10 mouse cellular contexts compared by ENCODE assay signal in the genomic region with DNA sequence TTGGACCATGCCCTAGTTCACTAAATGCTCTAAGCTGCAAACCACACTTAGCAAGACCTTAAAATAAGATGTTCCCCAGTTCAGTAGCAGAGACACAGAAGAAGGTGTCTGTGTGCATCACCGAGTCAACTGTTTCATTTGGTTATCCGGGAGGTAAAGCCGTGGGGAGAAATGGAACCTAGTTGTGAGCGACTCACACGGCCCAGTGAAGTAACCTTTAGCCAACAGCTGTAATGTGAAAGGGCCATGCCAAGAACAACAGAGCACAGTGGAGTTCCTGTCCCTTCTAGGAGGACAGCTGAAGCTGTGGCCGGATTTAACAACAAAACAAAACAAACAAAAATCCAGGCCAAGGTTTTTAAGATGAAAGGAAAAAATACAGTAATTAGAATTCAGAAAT. TPM values are rescaled to one million over a fixed set of nuclear protein-coding genes. Genes with fewer than 3 reads are reported as not detected.
DNase-seq lines count a peak whose midpoint lies in the region; ATAC-seq and TF ChIP-seq lines count a peak whose summit lies in the region.
"Had no signal": no experiment of that assay in that cellular context is flagged by ENCODE, and none has a peak within 500 bp of the region (broad histone marks: within the 10 kb centered on the region; RNA-seq: fewer than 3 reads in every experiment).

No protein-coding gene starts in this region.

- no peak overlapping the region for H3K27ac ChIP-seq in intestine, postnatal 0 days (ENCODE audit: low read depth, low read length)
- no peak overlapping the region for H3K27ac ChIP-seq in intestine, embryonic 16.5 days (ENCODE audit: low read length)
- peak overlapping the region; percentile 50 for H3K27ac ChIP-seq in forebrain, embryonic 15.5 days (replicated peaks)
- 0 out of 2 replicates have a peak overlapping the region, but pooled peaks have one; percentile 8 for H3K27ac ChIP-seq in kidney, embryonic 16.5 days (ENCODE audit: low read length)
- H3K27ac ChIP-seq in midbrain, embryonic 16.5 days (ENCODE audit: low read length), result peak overlapping the region; percentile 50; the same call in 1 of the 2 replicates
- H3K27ac ChIP-seq: neural tube, embryonic 12.5 days had no signal

- H3K4me2 ChIP-seq in intestine, postnatal 0 days (replicated peaks; ENCODE audit: low read depth), result peak overlapping the region; percentile 13; the same call in 1 of the 2 replicates
- no peak overlapping the region for H3K4me2 ChIP-seq in intestine, embryonic 16.5 days (ENCODE audit: low read depth, low read length)
- peak overlapping the region; percentile 44 for H3K4me2 ChIP-seq in forebrain, embryonic 15.5 days (replicated peaks)
- peak overlapping the region; percentile 5; the same call in 1 of the 2 replicates for H3K4me2 ChIP-seq in kidney, embryonic 16.5 days (replicated peaks; ENCODE audit: low read depth, low read length)
- H3K4me2 ChIP-seq in midbrain, embryonic 16.5 days (ENCODE audit: low read length), result peak overlapping the region; percentile 34
- H3K4me2 ChIP-seq: neural tube, embryonic 12.5 days had no signal

- ATAC-seq in intestine, postnatal 0 days, result no peak
- no peak for ATAC-seq in intestine, embryonic 16.5 days
- no peak for ATAC-seq in forebrain, embryonic 15.5 days (replicated peaks)
- ATAC-seq in kidney, embryonic 16.5 days (ENCODE audit: low FRiP score, low TSS enrichment), result peak; percentile 66; the same call in 1 of the 2 replicates
- no peak for ATAC-seq in midbrain, embryonic 16.5 days

- no peak for DNase-seq in right cerebral cortex, postnatal 10 days (ENCODE audit: low spot score in 2 of 2)
- DNase-seq in layer of hippocampus, adult 9-11 months, result no peak
- no peak for DNase-seq in urinary bladder, adult 18-20 months (ENCODE audit: low spot score in 2 of 2)

- H3K9ac ChIP-seq in intestine, postnatal 0 days (ENCODE audit: low read depth, low read length), result no peak overlapping the region
- no peak overlapping the region for H3K9ac ChIP-seq in intestine, embryonic 16.5 days (ENCODE audit: low read depth, low read length)
- peak overlapping the region; percentile 26; the same call in 1 of the 2 replicates for H3K9ac ChIP-seq in forebrain, embryonic 15.5 days (replicated peaks)
- no peak overlapping the region for H3K9ac ChIP-seq in kidney, embryonic 16.5 days (replicated peaks; ENCODE audit: low read length)
- no peak overlapping the region for H3K9ac ChIP-seq in midbrain, embryonic 16.5 days (ENCODE audit: low read depth, low read length)
- H3K9ac ChIP-seq: neural tube, embryonic 12.5 days had no signal

- no peaks in the 10 kb centered on the region for H3K36me3 ChIP-seq in intestine, postnatal 0 days (ENCODE audit: control insufficient read depth, insufficient read depth)
- H3K36me3 ChIP-seq in intestine, embryonic 16.5 days (ENCODE audit: control insufficient read depth, insufficient read depth, low read length), result no peaks in the 10 kb centered on the region
- no peaks in the 10 kb centered on the region for H3K36me3 ChIP-seq in forebrain, embryonic 15.5 days
- no peaks in the 10 kb centered on the region for H3K36me3 ChIP-seq in kidney, embryonic 16.5 days (ENCODE audit: insufficient read depth, low read length)
- no peaks in the 10 kb centered on the region for H3K36me3 ChIP-seq in midbrain, embryonic 16.5 days (ENCODE audit: control insufficient read depth, insufficient read depth, low read length)
- H3K36me3 ChIP-seq: G1E; neural tube, embryonic 12.5 days had no signal

- TF ChIP-seq CTCF in intestine, postnatal 0 days (IDR thresholded peaks at IDR 0.05; ENCODE audit: low read depth), result no peak

- H3K4me1 ChIP-seq in intestine, postnatal 0 days (replicated peaks; ENCODE audit: control insufficient read depth, insufficient read depth, low read length), result no peaks in the 10 kb centered on the region
- H3K4me1 ChIP-seq in intestine, embryonic 16.5 days (ENCODE audit: control insufficient read depth, insufficient read depth, low read length), result peaks cover 5% of the 10 kb centered on the region; the same call in 1 of the 2 replicates
- peaks cover 34% of the 10 kb centered on the region for H3K4me1 ChIP-seq in forebrain, embryonic 15.5 days
- H3K4me1 ChIP-seq in kidney, embryonic 16.5 days (ENCODE audit: insufficient read depth, low read length), result peaks cover 9% of the 10 kb centered on the region; the same call in 1 of the 2 replicates
- peaks cover 15% of the 10 kb centered on the region for H3K4me1 ChIP-seq in midbrain, embryonic 16.5 days (ENCODE audit: control insufficient read depth, insufficient read depth, low read length)

- H3K9me3 ChIP-seq in intestine, postnatal 0 days (ENCODE audit: control insufficient read depth), result no peaks in the 10 kb centered on the region
- H3K9me3 ChIP-seq in intestine, embryonic 16.5 days (ENCODE audit: control insufficient read depth, low read length), result no peaks in the 10 kb centered on the region
- H3K9me3 ChIP-seq in forebrain, embryonic 15.5 days, result no peaks in the 10 kb centered on the region
- no peaks in the 10 kb centered on the region for H3K9me3 ChIP-seq in kidney, embryonic 16.5 days (ENCODE audit: low read length)
- H3K9me3 ChIP-seq in midbrain, embryonic 16.5 days (replicated peaks; ENCODE audit: control insufficient read depth, low read length, poor library complexity, severe bottlenecking), result no peaks in the 10 kb centered on the region
- H3K9me3 ChIP-seq: G1E; neural tube, embryonic 12.5 days had no signal

- no peaks in the 10 kb centered on the region for H3K27me3 ChIP-seq in intestine, postnatal 0 days (replicated peaks; ENCODE audit: control insufficient read depth, insufficient read depth, low read length)
- no peaks in the 10 kb centered on the region for H3K27me3 ChIP-seq in intestine, embryonic 16.5 days (replicated peaks; ENCODE audit: control insufficient read depth, insufficient read depth, low read length)
- no peaks in the 10 kb centered on the region for H3K27me3 ChIP-seq in forebrain, embryonic 15.5 days
- no peaks in the 10 kb centered on the region for H3K27me3 ChIP-seq in kidney, embryonic 16.5 days (ENCODE audit: insufficient read depth, low read length)
- H3K27me3 ChIP-seq in midbrain, embryonic 16.5 days (ENCODE audit: control insufficient read depth, insufficient read depth, low read depth, low read length), result no peaks in the 10 kb centered on the region
- H3K27me3 ChIP-seq: neural tube, embryonic 12.5 days had no signal

- WGBS in intestine, postnatal 0 days, result 71% methylated on average over 6 of the region's 6 CpGs
- 71% methylated on average over 6 of the region's 6 CpGs for WGBS in intestine, embryonic 16.5 days
- WGBS in forebrain, embryonic 15.5 days, result 37% methylated on average over 6 of the region's 6 CpGs
- WGBS in kidney, embryonic 16.5 days, result 34% methylated on average over 6 of the region's 6 CpGs
- WGBS in midbrain, embryonic 16.5 days, result 57% methylated on average over 6 of the region's 6 CpGs

- H3K4me3 ChIP-seq in intestine, postnatal 0 days (ENCODE audit: low read depth, low read length), result no peak overlapping the region
- H3K4me3 ChIP-seq in intestine, embryonic 16.5 days (ENCODE audit: low read length), result no peak overlapping the region
- peak overlapping the region; percentile 45 for H3K4me3 ChIP-seq in forebrain, embryonic 15.5 days
- H3K4me3 ChIP-seq in kidney, embryonic 16.5 days (ENCODE audit: low read length), result no peak overlapping the region
- no peak overlapping the region for H3K4me3 ChIP-seq in midbrain, embryonic 16.5 days (ENCODE audit: low read depth, low read length)
- H3K4me3 ChIP-seq: neural tube, embryonic 12.5 days had no signal

RNA-seq across cellular contexts. Expression of a gene that starts 1.3 kb away (rescaled TPM):
- polyA plus RNA-seq in intestine, postnatal 0 days (2015; fragmentation: Nextera tagmentation; extraction: Ambion mirVana), result not detected in 2 replicates
- polyA plus RNA-seq in intestine, embryonic 16.5 days (2015; fragmentation: Nextera tagmentation; extraction: Ambion mirVana), result not detected in 2 replicates
- polyA plus RNA-seq in forebrain, embryonic 15.5 days (2015; fragmentation: Nextera tagmentation; extraction: Ambion mirVana), result not detected in 2 replicates
- polyA plus RNA-seq in kidney, embryonic 16.5 days (2015; fragmentation: Nextera tagmentation; extraction: Ambion mirVana), result not detected in 2 replicates
- not detected in 2 replicates for polyA plus RNA-seq in midbrain, embryonic 16.5 days (2015; fragmentation: Nextera tagmentation; extraction: Ambion mirVana)
- polyA plus RNA-seq: G1E; neural tube, embryonic 12.5 days had no signal

RNA-seq across cellular contexts. Expression of a gene that starts 2.0 kb away (rescaled TPM):
- 2.1 and 2.5 TPM in 2 replicates for polyA plus RNA-seq in intestine, postnatal 0 days (2015; fragmentation: Nextera tagmentation; extraction: Ambion mirVana)
- polyA plus RNA-seq in intestine, embryonic 16.5 days (2015; fragmentation: Nextera tagmentation; extraction: Ambion mirVana), result 2.8 and 2.9 TPM in 2 replicates
- polyA plus RNA-seq in forebrain, embryonic 15.5 days (2015; fragmentation: Nextera tagmentation; extraction: Ambion mirVana), result 16.7 and 18.5 TPM in 2 replicates
- polyA plus RNA-seq in kidney, embryonic 16.5 days (2015; fragmentation: Nextera tagmentation; extraction: Ambion mirVana), result 2.5 and 2.8 TPM in 2 replicates
- polyA plus RNA-seq in midbrain, embryonic 16.5 days (2015; fragmentation: Nextera tagmentation; extraction: Ambion mirVana), result 8.8 and 9.2 TPM in 2 replicates
- polyA plus RNA-seq: G1E had no signal

Comparison
In these comparisons a context has a peak if more than half of its experiments do, and no peak if none do; other contexts are left out.
1. H3K27ac ChIP-seq: peak in forebrain, embryonic 15.5 days (single experiment), kidney, embryonic 16.5 days (single experiment) and midbrain, embryonic 16.5 days (single experiment); none in intestine, postnatal 0 days (single experiment) and intestine, embryonic 16.5 days (single experiment).